Mouse (Mus musculus) heart, adult 2 months (tissue): ENCODE data around the gene Krt81.

Experiments used
- CTCF ChIP-seq: fragments of 200-600 bp; IDR thresholded peaks from 2 replicates; pipeline ENCODE4 v1.8.1; 2022; ENCODE audit warnings: antibody characterized with exemption, mild to moderate bottlenecking, moderate library complexity
- POLR2A ChIP-seq: fragments of 200-500 bp; IDR thresholded peaks from 2 replicates; pipeline ENCODE4 v1.6.1; 2011; ENCODE audit warnings: mild to moderate bottlenecking, low read depth, low read length, control low read depth; ENCODE audit not compliant: insufficient read depth

DNA sequence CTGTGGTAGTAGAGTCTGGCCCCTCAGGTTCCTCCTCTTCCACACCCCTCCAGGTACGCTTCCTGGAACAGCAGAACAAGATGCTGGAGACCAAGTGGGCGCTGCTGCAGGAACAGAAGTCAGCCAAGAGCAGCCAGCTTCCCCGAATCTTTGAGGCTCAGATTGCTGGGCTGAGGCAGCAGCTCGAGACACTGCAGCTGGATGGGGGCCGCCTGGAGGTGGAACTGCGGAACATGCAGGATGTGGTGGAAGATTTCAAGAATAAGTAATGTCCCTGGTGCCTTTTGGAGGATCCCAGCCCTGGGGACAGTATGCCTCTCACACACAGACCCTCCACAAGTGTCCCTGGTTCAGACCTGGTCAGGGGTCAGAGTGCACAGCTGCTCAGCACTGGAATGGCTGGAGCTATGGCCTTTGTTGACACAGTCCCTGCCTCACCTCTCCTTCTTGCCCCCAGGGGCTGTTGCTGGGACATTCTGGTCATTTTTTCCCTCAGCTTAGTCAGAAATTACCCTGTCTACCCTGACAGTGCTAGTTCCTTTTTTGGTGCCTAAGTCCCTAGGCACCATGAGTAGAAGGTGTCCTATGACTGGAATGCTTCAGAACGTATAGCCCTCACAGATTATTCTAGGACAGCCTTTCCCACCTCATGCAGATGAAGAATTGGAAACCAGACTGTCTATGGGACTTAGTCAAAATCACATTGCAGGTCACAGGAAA is 49.5 kb downstream of the Krt81 start:
- TF ChIP-seq POLR2A (no peak), CTCF (no peak)
